Mouse (Mus musculus) mouse trophoblast stem cell (cell line): ENCODE results near the gene Vps26c.
"Not testable (repeated sequence)": the region's sequence is repeated elsewhere in the genome, so short reads cannot be mapped to it uniquely, and the experiment has no call there.

Source experiments
- in situ Hi-C, 2 experiments: fragments of 300-500 bp; cut with MseI, MboI; formaldehyde crosslinking; loops; 2 replicates in 1 of 2; 3 replicates in 1 of 2; pipeline ENCODE4 v1.15.1; 2025

Vps26c gene

GRCm38 (mm10) chr16:94545781-94546562, 19.3 kb upstream of the Vps26c start:
- in situ Hi-C loops, result no loop called here

- in situ Hi-C loops, result no loop called here
These were observed 18.0 kb upstream of the Vps26c start for GRCm38 (mm10) chr16:94544540-94545105.

GRCm38 (mm10) chr16:94542898-94543297, 16.3 kb upstream of the Vps26c start:
- in situ Hi-C loops, result no loop called here

- in situ Hi-C loops, result no loop called here
These were observed 13.5 kb upstream of the Vps26c start for GRCm38 (mm10) chr16:94540140-94540539.

- in situ Hi-C loops, result no loop called here
These were observed 10.5 kb upstream of the Vps26c start for GRCm38 (mm10) chr16:94537159-94537527.

- in situ Hi-C loops, result no loop called here
These were observed 10.0 kb upstream of the Vps26c start for GRCm38 (mm10) chr16:94536417-94537158.

GRCm38 (mm10) chr16:94535716-94536115, 9.1 kb upstream of the Vps26c start:
- in situ Hi-C loops, result no loop called here

- in situ Hi-C loops, result no loop called here
These were observed 7.0 kb upstream of the Vps26c start for GRCm38 (mm10) chr16:94533679-94534078.

- in situ Hi-C loops, result no loop called here
These were observed 4.6 kb upstream of the Vps26c start for GRCm38 (mm10) chr16:94531268-94531667.

GRCm38 (mm10) chr16:94527546-94527945, 916 bp upstream of the Vps26c start:
- in situ Hi-C loops, result no loop called here

- in situ Hi-C loops, result no loop called here
These were observed 513 bp upstream of the Vps26c start for GRCm38 (mm10) chr16:94527152-94527534.

- in situ Hi-C loops, result no loop called here
These were observed 681 bp downstream of the Vps26c start for GRCm38 (mm10) chr16:94525955-94526343.

- in situ Hi-C loops, result no loop called here
These were observed 1.9 kb downstream of the Vps26c start for GRCm38 (mm10) chr16:94524691-94525090.

- in situ Hi-C loops, result no loop called here
These were observed 2.8 kb downstream of the Vps26c start for GRCm38 (mm10) chr16:94523594-94524377.

- in situ Hi-C loops, result no loop called here
These were observed 7.6 kb downstream of the Vps26c start for GRCm38 (mm10) chr16:94519028-94519427.

- in situ Hi-C loops, result no loop called here
These were observed 9.0 kb downstream of the Vps26c start for GRCm38 (mm10) chr16:94517606-94518005.

- in situ Hi-C loops, result no loop called here
These were observed 16.6 kb downstream of the Vps26c start for GRCm38 (mm10) chr16:94509983-94510382.

- in situ Hi-C loops, result no loop called here
These were observed 17.9 kb downstream of the Vps26c start for GRCm38 (mm10) chr16:94508769-94509168.

GRCm38 (mm10) chr16:94507071-94507470, 19.6 kb downstream of the Vps26c start:
- in situ Hi-C loops, result no loop called here

GRCm38 (mm10) chr16:94504192-94504591, 22.4 kb downstream of the Vps26c start:
- in situ Hi-C loops, result no loop called here

- in situ Hi-C loops, result no loop called here
These were observed 28.7 kb downstream of the Vps26c start for GRCm38 (mm10) chr16:94497911-94498310.

- in situ Hi-C loops, result not testable (repeated sequence)
These were observed 29.5 kb downstream of the Vps26c start for GRCm38 (mm10) chr16:94497176-94497575.
